Mouse (Mus musculus): ENCODE data around the gene Srsf9. TPM values are rescaled to one million over a fixed set of nuclear protein-coding genes. Genes with fewer than 3 reads are reported as not detected.
"Not testable (repeated sequence)": the region's sequence is repeated elsewhere in the genome, so short reads cannot be mapped to it uniquely, and the experiment has no call there.

The Srsf9 gene
- total RNA-seq, 2 experiments from 2014 or later: 85.8 to 88.9 TPM

- DNase-seq: peak; percentile 16 to 36
Observed at GRCm38 (mm10) chr5:115373441-115374203, 46.6 kb downstream of the Srsf9 start.

- DNase-seq: no peak
Observed at GRCm38 (mm10) chr5:115374204-115374820, 47.3 kb downstream of the Srsf9 start.

DNA sequence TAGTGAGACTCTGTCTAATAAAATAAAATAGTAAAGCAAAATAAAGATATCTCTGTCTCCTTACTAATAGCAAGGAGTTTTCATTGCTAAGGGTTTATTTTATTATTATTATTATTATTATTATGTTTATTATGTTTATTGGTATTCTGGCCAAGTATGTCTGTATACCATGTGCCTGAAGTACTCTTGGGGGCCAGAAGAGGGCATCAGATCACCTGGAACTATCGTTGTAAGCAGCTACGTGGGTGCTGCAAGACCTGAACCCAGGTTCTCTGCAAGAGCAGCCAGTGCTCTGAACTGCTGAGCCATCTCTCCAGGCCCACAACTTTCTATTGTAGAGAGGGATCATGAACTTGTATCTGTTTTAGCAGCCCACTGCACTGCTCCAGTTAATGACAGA is 48.5 kb downstream of the Srsf9 start:
- no peak for DNase-seq

- DNase-seq: not testable (repeated sequence)
Observed at GRCm38 (mm10) chr5:115378882-115379281, 51.9 kb downstream of the Srsf9 start.

Other genes starting within 250 kb of the Srsf9 start
- not detected for gene Gm10401, start 228.9 kb upstream of the Srsf9 start, total RNA-seq (2021)
- 10 to 100 TPM in 1 of 2 experiments, 1 to 10 TPM in 1; 8.8 to 10.3 TPM for gene Acads, start 207.8 kb upstream of the Srsf9 start, total RNA-seq (2021)
- gene Unc119b, start 192.2 kb upstream of the Srsf9 start, total RNA-seq (2021): 10 to 100 TPM; 31.5 TPM
- gene Mlec, start 169.0 kb upstream of the Srsf9 start, total RNA-seq (2021): 10 to 100 TPM; 92.7 to 96.4 TPM
- 100 to 1,000 TPM; 122 to 139 TPM for gene Cabp1, start 132.8 kb upstream of the Srsf9 start, total RNA-seq (2021)
- gene Pop5, start 91.3 kb upstream of the Srsf9 start, total RNA-seq (2021): 100 to 1,000 TPM; 117 to 122 TPM
- gene Rnf10, start 54.3 kb upstream of the Srsf9 start, total RNA-seq (2021): 100 to 1,000 TPM; 238 to 245 TPM
- gene Coq5, start 47.5 kb upstream of the Srsf9 start, total RNA-seq (2021): 10 to 100 TPM; 38.0 to 40.0 TPM
- gene Dynll1, start 26.2 kb upstream of the Srsf9 start, total RNA-seq (2021): 100 to 1,000 TPM; 813 to 849 TPM
- gene Gatc, start 14.0 kb downstream of the Srsf9 start, total RNA-seq (2021): 10 to 100 TPM; 20.9 to 22.0 TPM
- 10 to 100 TPM; 24.8 to 29.2 TPM for gene Triap1, start 14.0 kb downstream of the Srsf9 start, total RNA-seq (2021)
- gene Cox6a1, start 21.8 kb downstream of the Srsf9 start, total RNA-seq (2021): 100 to 1,000 TPM; 708 to 783 TPM
- 10 to 100 TPM; 52.1 to 53.0 TPM for gene Msi1, start 102.4 kb downstream of the Srsf9 start, total RNA-seq (2021)
- gene Pla2g1b, start 139.1 kb downstream of the Srsf9 start, total RNA-seq (2021): not detected
- gene Sirt4, start 157.5 kb downstream of the Srsf9 start, total RNA-seq (2021): 10 to 100 TPM; 46.4 to 50.7 TPM
- gene Pxn, start 179.5 kb downstream of the Srsf9 start, total RNA-seq (2021): 10 to 100 TPM; 39.8 to 46.1 TPM
- 100 to 1,000 TPM; 223 to 227 TPM for gene Rplp0, start 232.3 kb downstream of the Srsf9 start, total RNA-seq (2021)
- 10 to 100 TPM; 69.4 to 73.1 TPM for gene Gcn1l1, start 238.1 kb downstream of the Srsf9 start, total RNA-seq (2021)